Mouse (Mus musculus): ENCODE results near the gene Hoxc12.

Gene Hoxc12

GRCm38 (mm10) chr15:102965892-102966775 is 29.6 kb downstream of the Hoxc12 start:
- DNase-seq, result peak; percentile 97

GRCm38 (mm10) chr15:102966776-102967311 is 30.3 kb downstream of the Hoxc12 start, which contains the start of gene Hoxc10:
TSS of gene Hoxc10 (plus strand) at chr15:102966796.
- DNase-seq, result peak; percentile 57

GRCm38 (mm10) chr15:102967312-102967510 is 30.7 kb downstream of the Hoxc12 start, which contains the start of gene Hoxc5:
TSS of gene Hoxc5 (plus strand) at chr15:102967443.
- DNase-seq, result no peak

- DNase-seq, result no peak
Measured at GRCm38 (mm10) chr15:102967511-102968397, 31.2 kb downstream of the Hoxc12 start.

- no peak for DNase-seq
Measured at GRCm38 (mm10) chr15:102969296-102969695, 32.7 kb downstream of the Hoxc12 start.

GRCm38 (mm10) chr15:102970740-102971139 is 34.2 kb downstream of the Hoxc12 start:
- peak; percentile 62 for DNase-seq

GRCm38 (mm10) chr15:102972254-102972653 is 35.7 kb downstream of the Hoxc12 start:
- no peak for DNase-seq

- no peak for DNase-seq
Measured at GRCm38 (mm10) chr15:102972753-102973152, 36.2 kb downstream of the Hoxc12 start.

GRCm38 (mm10) chr15:102975034-102975433 is 38.5 kb downstream of the Hoxc12 start:
- DNase-seq, result no peak

GRCm38 (mm10) chr15:102975688-102976111 is 39.1 kb downstream of the Hoxc12 start:
- DNase-seq, result peak; percentile 70

GRCm38 (mm10) chr15:102976171-102976570 is 39.6 kb downstream of the Hoxc12 start, which contains the start of gene Hoxc9:
TSS of gene Hoxc9 (plus strand) at chr15:102976439.
- no peak for DNase-seq

GRCm38 (mm10) chr15:102976631-102977422 is 40.3 kb downstream of the Hoxc12 start:
- DNase-seq, result no peak

- no peak for DNase-seq
Measured at GRCm38 (mm10) chr15:102977423-102977974, 40.9 kb downstream of the Hoxc12 start.

- DNase-seq, result no peak
Measured at GRCm38 (mm10) chr15:102978615-102979515, 42.3 kb downstream of the Hoxc12 start.

- DNase-seq, result no peak
Measured at GRCm38 (mm10) chr15:102979936-102980335, 43.4 kb downstream of the Hoxc12 start.

GRCm38 (mm10) chr15:102980352-102980751 is 43.8 kb downstream of the Hoxc12 start:
- DNase-seq, result no peak

GRCm38 (mm10) chr15:102980912-102981311 is 44.4 kb downstream of the Hoxc12 start:
- DNase-seq, result no peak

GRCm38 (mm10) chr15:102981379-102982288 is 45.1 kb downstream of the Hoxc12 start:
- DNase-seq, result peak; percentile 74

GRCm38 (mm10) chr15:102983716-102984115 is 47.2 kb downstream of the Hoxc12 start:
- DNase-seq, result no peak

- DNase-seq, result no peak
Measured at GRCm38 (mm10) chr15:102984521-102984920, 48.0 kb downstream of the Hoxc12 start.
